Mouse (Mus musculus): ENCODE measurements around the gene Myog. TPM values are rescaled to one million over a fixed set of nuclear protein-coding genes. Genes with fewer than 3 reads are reported as not detected.

Gene Myog
- polyA plus RNA-seq, 1 experiment from 2014 or later, result 1.3 TPM

DNA sequence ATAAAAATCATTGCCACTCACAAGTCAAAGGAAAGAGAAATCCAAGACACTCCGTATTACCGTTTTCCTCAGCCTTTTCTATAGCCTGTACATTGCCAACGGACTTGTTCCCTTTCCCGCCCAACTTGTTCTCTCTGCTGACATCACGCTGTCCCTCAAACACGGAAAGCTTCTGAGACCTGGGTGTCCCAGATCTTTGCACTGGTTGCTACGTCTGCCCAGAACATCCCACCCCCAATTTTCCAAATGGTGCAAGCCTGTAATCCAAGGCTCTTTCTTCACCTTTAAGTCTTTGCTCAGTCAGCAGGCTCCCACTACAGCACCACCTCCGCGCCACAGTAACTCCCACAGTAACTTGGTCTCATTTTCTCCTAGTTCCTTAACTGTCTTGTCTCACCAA is 15.2 kb downstream of the Myog start:
- H3K9ac ChIP-seq, result no peak overlapping the region
- WGBS, result 88% methylated on average over 9 of the region's 9 CpGs

DNA sequence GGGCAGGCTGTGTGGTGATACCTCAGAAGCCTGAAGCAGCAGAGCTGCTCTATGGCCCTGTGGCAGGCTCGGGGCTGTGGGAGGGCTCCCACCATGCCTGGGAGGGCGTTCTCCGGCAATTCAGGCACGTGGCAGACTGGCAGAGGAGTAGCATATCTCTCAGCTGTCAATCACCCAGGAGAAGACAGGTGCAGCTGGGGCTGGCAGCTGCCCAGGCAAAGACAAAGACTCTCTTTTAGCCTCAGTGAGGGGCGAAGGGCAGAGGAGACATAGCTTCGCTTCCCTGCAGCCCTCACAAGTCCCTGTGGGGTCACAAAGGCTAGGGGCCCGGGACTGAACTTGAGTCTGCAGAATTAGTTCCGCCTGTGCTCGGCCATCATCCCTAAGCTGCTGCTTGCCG is 17.6 kb downstream of the Myog start:
- Histone ChIP-seq H3K4me3 (replicated peaks) (no peak overlapping the region), H3K9ac (no peak overlapping the region), H3K36me3 (no peaks in the 10 kb centered on the region), H3K27me3 (replicated peaks) (no peaks in the 10 kb centered on the region), H3K4me2 (no peak overlapping the region), H3K27ac (no peak overlapping the region), H3K4me1 (peaks cover 12% of the 10 kb centered on the region), H3K9me3 (no peaks in the 10 kb centered on the region)
- ATAC-seq (ENCODE audit: insufficient read depth, low FRiP score, low read depth), result no peak
- 66% methylated on average over 10 of the region's 10 CpGs for WGBS

More for the DNA sequence above, 15.2 kb downstream of the Myog start:
- ATAC-seq (ENCODE audit: insufficient read depth, low FRiP score, low read depth), result no peak
- Histone ChIP-seq H3K4me1 (peaks cover 12% of the 10 kb centered on the region), H3K4me2 (no peak overlapping the region), H3K9me3 (no peaks in the 10 kb centered on the region), H3K27me3 (replicated peaks) (peaks cover 4% of the 10 kb centered on the region; the same call in 1 of the 2 replicates), H3K4me3 (replicated peaks) (no peak overlapping the region), H3K36me3 (no peaks in the 10 kb centered on the region), H3K27ac (no peak overlapping the region)

DNA sequence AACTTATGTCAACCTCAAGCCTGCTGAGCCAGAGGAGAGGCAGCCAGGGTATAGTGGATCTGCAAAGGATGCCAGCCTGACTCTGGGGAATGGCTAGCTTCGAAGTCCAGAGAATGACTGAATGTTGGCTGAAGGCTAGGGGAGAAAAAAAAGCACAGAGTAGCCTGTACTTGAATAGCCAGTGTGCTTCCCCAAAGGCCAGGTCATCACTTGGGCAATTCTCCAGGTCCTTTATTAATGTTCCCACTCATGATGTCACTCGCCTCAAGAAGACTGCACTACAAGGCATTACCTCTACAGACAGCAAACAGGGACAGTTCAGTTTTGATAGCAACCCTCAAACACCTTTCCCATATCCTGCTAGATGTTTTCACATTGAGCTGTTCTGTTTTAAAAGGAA is 20.5 kb downstream of the Myog start:
- no peaks in the 10 kb centered on the region for H3K36me3 ChIP-seq
- no peak overlapping the region for H3K4me3 ChIP-seq (replicated peaks)
- no peaks in the 10 kb centered on the region for H3K27me3 ChIP-seq (replicated peaks)
- no peak overlapping the region for H3K4me2 ChIP-seq
- H3K9ac ChIP-seq, result no peak overlapping the region
- no peaks in the 10 kb centered on the region for H3K4me1 ChIP-seq
- no peak for ATAC-seq (ENCODE audit: insufficient read depth, low FRiP score, low read depth)
- H3K27ac ChIP-seq, result no peak overlapping the region
- WGBS, result 83% methylated on average over 2 of the region's 2 CpGs
- no peaks in the 10 kb centered on the region for H3K9me3 ChIP-seq

GRCm38 (mm10) chr1:134310729-134311128 is 20.9 kb downstream of the Myog start:
- no peak for ATAC-seq (ENCODE audit: insufficient read depth, low FRiP score, low read depth)
- 90% methylated on average over 3 of the region's 3 CpGs for WGBS
- Histone ChIP-seq H3K27me3 (replicated peaks) (no peaks in the 10 kb centered on the region), H3K4me2 (no peak overlapping the region), H3K4me1 (no peaks in the 10 kb centered on the region), H3K36me3 (no peaks in the 10 kb centered on the region), H3K4me3 (replicated peaks) (no peak overlapping the region), H3K9me3 (no peaks in the 10 kb centered on the region), H3K9ac (no peak overlapping the region), H3K27ac (no peak overlapping the region)

DNA sequence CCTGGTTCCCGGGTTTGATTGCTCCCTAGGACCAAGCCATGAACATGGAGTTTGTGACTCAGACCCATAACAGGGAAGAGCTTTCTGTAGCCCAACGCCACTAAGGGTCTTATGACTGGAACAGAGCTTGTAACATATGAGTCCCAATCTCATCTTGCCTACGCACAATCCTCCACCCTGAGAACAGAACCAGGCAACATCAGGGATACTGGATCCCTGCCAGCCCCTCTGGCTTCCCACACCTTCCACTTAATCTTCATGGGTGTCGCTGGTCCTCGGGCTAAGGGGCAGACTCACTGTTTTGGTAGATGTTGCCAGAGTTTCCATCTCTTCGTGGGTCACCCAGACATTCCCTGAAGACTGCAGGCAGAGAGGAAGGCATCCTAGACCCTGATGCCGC is 22.0 kb downstream of the Myog start:
- ATAC-seq (ENCODE audit: insufficient read depth, low FRiP score, low read depth), result no peak
- WGBS, result 83% methylated on average over 7 of the region's 7 CpGs
- no peaks in the 10 kb centered on the region for H3K27me3 ChIP-seq (replicated peaks)
- H3K27ac ChIP-seq, result no peak overlapping the region
- no peak overlapping the region for H3K9ac ChIP-seq
- no peaks in the 10 kb centered on the region for H3K36me3 ChIP-seq
- H3K4me1 ChIP-seq, result no peaks in the 10 kb centered on the region
- no peak overlapping the region for H3K4me3 ChIP-seq (replicated peaks)
- H3K4me2 ChIP-seq, result no peak overlapping the region
- H3K9me3 ChIP-seq, result no peaks in the 10 kb centered on the region

GRCm38 (mm10) chr1:134315181-134315580 is 25.4 kb downstream of the Myog start:
- Histone ChIP-seq H3K9me3 (no peaks in the 10 kb centered on the region), H3K9ac (no peak overlapping the region), H3K4me1 (no peaks in the 10 kb centered on the region), H3K27me3 (replicated peaks) (no peaks in the 10 kb centered on the region), H3K4me2 (no peak overlapping the region), H3K4me3 (replicated peaks) (no peak overlapping the region), H3K36me3 (no peaks in the 10 kb centered on the region), H3K27ac (no peak overlapping the region)
- WGBS, result 84% methylated on average over 5 of the region's 5 CpGs
- ATAC-seq (ENCODE audit: insufficient read depth, low FRiP score, low read depth), result no peak

DNA sequence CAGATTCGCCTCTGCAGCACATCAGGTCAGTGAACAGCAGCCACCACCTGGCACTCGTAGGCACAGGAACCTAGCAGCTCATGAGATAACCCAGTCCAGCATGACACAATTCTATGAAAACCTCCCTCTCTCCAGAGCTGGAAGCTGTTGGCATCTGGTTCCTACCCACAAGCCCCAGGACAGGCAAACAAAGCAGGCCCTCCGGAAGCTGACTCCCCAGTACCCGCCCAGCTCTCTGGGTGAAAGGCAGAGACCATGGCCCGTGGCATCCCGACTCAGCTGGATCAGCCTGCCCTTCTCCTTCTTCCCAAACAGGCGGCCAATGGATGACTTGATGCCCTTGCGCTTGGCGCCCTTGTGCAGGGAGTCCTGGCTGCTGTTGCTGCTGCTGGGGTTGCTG is 26.6 kb downstream of the Myog start:
- H3K4me1 ChIP-seq, result peaks cover 5% of the 10 kb centered on the region; the same call in 1 of the 2 replicates
- H3K9ac ChIP-seq, result no peak overlapping the region
- H3K4me3 ChIP-seq (replicated peaks), result no peak overlapping the region
- WGBS, result 81% methylated on average over 9 of the region's 9 CpGs
- ATAC-seq (ENCODE audit: insufficient read depth, low FRiP score, low read depth), result no peak
- no peaks in the 10 kb centered on the region for H3K27me3 ChIP-seq (replicated peaks)
- no peaks in the 10 kb centered on the region for H3K36me3 ChIP-seq
- H3K27ac ChIP-seq, result no peak overlapping the region
- no peak overlapping the region for H3K4me2 ChIP-seq
- H3K9me3 ChIP-seq, result no peaks in the 10 kb centered on the region

GRCm38 (mm10) chr1:134318261-134318660 is 28.5 kb downstream of the Myog start:
- Histone ChIP-seq H3K27ac (no peak overlapping the region), H3K4me1 (peaks cover 5% of the 10 kb centered on the region; the same call in 1 of the 2 replicates), H3K9ac (no peak overlapping the region), H3K4me2 (no peak overlapping the region), H3K36me3 (no peaks in the 10 kb centered on the region), H3K9me3 (no peaks in the 10 kb centered on the region), H3K27me3 (replicated peaks) (no peaks in the 10 kb centered on the region), H3K4me3 (replicated peaks) (no peak overlapping the region)
- ATAC-seq (ENCODE audit: insufficient read depth, low FRiP score, low read depth), result no peak
- 82% methylated on average over 5 of the region's 5 CpGs for WGBS

- H3K27ac ChIP-seq, result no peak overlapping the region
- 52% methylated on average over 14 of the region's 14 CpGs for WGBS
- no peak overlapping the region; the same call in 1 of the 2 replicates for H3K4me2 ChIP-seq
Measured at GRCm38 (mm10) chr1:134320691-134321301, 31.0 kb downstream of the Myog start.

DNA sequence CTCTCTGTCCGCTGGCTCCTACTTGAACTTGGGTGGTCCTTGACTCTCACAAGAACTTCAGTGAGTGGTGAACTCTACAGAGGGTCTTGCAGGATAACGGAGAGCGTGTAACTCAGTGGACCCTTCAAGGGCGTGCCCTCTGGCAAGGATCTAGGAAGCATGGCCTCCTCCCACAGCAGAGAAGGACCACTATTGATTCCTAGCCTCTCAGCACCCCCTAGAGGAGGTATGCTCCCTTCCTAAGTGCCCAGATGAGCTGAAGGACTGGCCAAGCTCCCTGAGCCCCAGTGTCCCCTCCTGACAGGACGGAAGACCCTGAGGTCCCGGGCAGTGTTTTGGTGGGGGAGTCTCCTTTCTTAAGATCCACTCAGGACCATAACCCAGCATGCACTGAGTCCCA is 32.8 kb downstream of the Myog start:
- 82% methylated on average over 6 of the region's 6 CpGs for WGBS
- Histone ChIP-seq H3K27ac (no peak overlapping the region), H3K4me3 (replicated peaks) (no peak overlapping the region), H3K9ac (no peak overlapping the region), H3K4me2 (no peak overlapping the region), H3K27me3 (replicated peaks) (no peaks in the 10 kb centered on the region), H3K9me3 (no peaks in the 10 kb centered on the region), H3K4me1 (peaks cover 5% of the 10 kb centered on the region; the same call in 1 of the 2 replicates), H3K36me3 (no peaks in the 10 kb centered on the region)
- no peak for ATAC-seq (ENCODE audit: insufficient read depth, low FRiP score, low read depth)

More at GRCm38 (mm10) chr1:134320691-134321301, 31.0 kb downstream of the Myog start:
- peaks cover 5% of the 10 kb centered on the region; the same call in 1 of the 2 replicates for H3K4me1 ChIP-seq
- ATAC-seq (ENCODE audit: insufficient read depth, low FRiP score, low read depth), result no peak
- no peaks in the 10 kb centered on the region for H3K36me3 ChIP-seq
- no peaks in the 10 kb centered on the region for H3K9me3 ChIP-seq
- H3K27me3 ChIP-seq (replicated peaks), result no peaks in the 10 kb centered on the region
- H3K4me3 ChIP-seq (replicated peaks), result no peak overlapping the region
- no peak overlapping the region for H3K9ac ChIP-seq

GRCm38 (mm10) chr1:134326841-134327346 is 37.1 kb downstream of the Myog start:
- WGBS, result 84% methylated on average over 12 of the region's 12 CpGs

GRCm38 (mm10) chr1:134331879-134332635 is 42.3 kb downstream of the Myog start:
- Histone ChIP-seq H3K4me2 (peak overlapping the region; percentile 32; the same call in 1 of the 2 replicates), H3K9me3 (no peaks in the 10 kb centered on the region), H3K27me3 (replicated peaks) (no peaks in the 10 kb centered on the region), H3K9ac (no peak overlapping the region), H3K27ac (no peak overlapping the region), H3K4me3 (replicated peaks) (no peak overlapping the region), H3K4me1 (peaks cover 8% of the 10 kb centered on the region; the same call in 1 of the 2 replicates), H3K36me3 (no peaks in the 10 kb centered on the region)
- 54% methylated on average over 20 of the region's 20 CpGs for WGBS
- ATAC-seq (ENCODE audit: insufficient read depth, low FRiP score, low read depth), result no peak; the same call in 1 of the 2 replicates

More at GRCm38 (mm10) chr1:134326841-134327346, 37.1 kb downstream of the Myog start:
- no peaks in the 10 kb centered on the region for H3K27me3 ChIP-seq (replicated peaks)
- no peak overlapping the region for H3K9ac ChIP-seq
- H3K36me3 ChIP-seq, result no peaks in the 10 kb centered on the region
- H3K27ac ChIP-seq, result no peak overlapping the region
- H3K4me2 ChIP-seq, result no peak overlapping the region
- no peak for ATAC-seq (ENCODE audit: insufficient read depth, low FRiP score, low read depth)
- no peaks in the 10 kb centered on the region for H3K4me1 ChIP-seq
- H3K4me3 ChIP-seq (replicated peaks), result no peak overlapping the region
- H3K9me3 ChIP-seq, result no peaks in the 10 kb centered on the region
